Mouse (Mus musculus): ENCODE measurements around the gene Col9a2.

The Col9a2 gene

GRCm38 (mm10) chr4:121077915-121078646 is 38.9 kb downstream of the Col9a2 start:
- in situ Hi-C loops (cut with MboI, MseI), result no loop called here

GRCm38 (mm10) chr4:121080395-121080794 is 41.2 kb downstream of the Col9a2 start:
- in situ Hi-C loops (cut with MboI, MseI), result no loop called here

GRCm38 (mm10) chr4:121084506-121084905 is 45.3 kb downstream of the Col9a2 start:
- in situ Hi-C loops (cut with MboI, MseI), result no loop called here

- in situ Hi-C loops (cut with MboI, MseI), result no loop called here
Observed at GRCm38 (mm10) chr4:121088696-121089095, 49.5 kb downstream of the Col9a2 start.

GRCm38 (mm10) chr4:121090211-121090610 is 51.0 kb downstream of the Col9a2 start:
- in situ Hi-C loops (cut with MboI, MseI), result no loop called here

GRCm38 (mm10) chr4:121097650-121098378 is 58.6 kb downstream of the Col9a2 start, which contains the start of gene Zmpste24:
Gene Zmpste24 (minus strand): TSS chr4:121098241.
- in situ Hi-C loops (cut with MboI, MseI), result no loop called here

GRCm38 (mm10) chr4:121103304-121103703 is 64.1 kb downstream of the Col9a2 start:
- in situ Hi-C loops (cut with MboI, MseI), result loop anchor here (5.0 kb wide), 1 partner anchor 114 kb away; the partner anchor contains the start of gene Rlf
